Mouse (Mus musculus): ENCODE results near the gene Pde4dip.

- TF ChIP-seq CTCF (IDR thresholded peaks at IDR 0.05; ENCODE audit: low read depth) (no peak), EP300 (IDR thresholded peaks at IDR 0.05; ENCODE audit: low read depth) (no peak)
Observed at GRCm38 (mm10) chr3:97844821-97845201, 43.7 kb downstream of the Pde4dip start.
